Mouse (Mus musculus) C2C12 (cell line): ENCODE results near the gene Trim8.

ENCODE experiments used
- CEBPB ChIP-seq: IDR thresholded peaks from one replicate; pipeline ENCODE4 v1.6.1; 2011; ENCODE audit warnings: low read depth, mild to moderate bottlenecking, control low read depth, moderate library complexity
- CTCF ChIP-seq: IDR thresholded peaks from one replicate; pipeline ENCODE4 v1.5.1; 2011; ENCODE audit not compliant: control insufficient read depth, insufficient read depth, insufficient read length
- MYOG ChIP-seq: IDR thresholded peaks from one replicate; pipeline ENCODE4 v1.6.1; 2011; ENCODE audit not compliant: control insufficient read depth, insufficient read length; ENCODE audit errors: extremely low read depth

DNA sequence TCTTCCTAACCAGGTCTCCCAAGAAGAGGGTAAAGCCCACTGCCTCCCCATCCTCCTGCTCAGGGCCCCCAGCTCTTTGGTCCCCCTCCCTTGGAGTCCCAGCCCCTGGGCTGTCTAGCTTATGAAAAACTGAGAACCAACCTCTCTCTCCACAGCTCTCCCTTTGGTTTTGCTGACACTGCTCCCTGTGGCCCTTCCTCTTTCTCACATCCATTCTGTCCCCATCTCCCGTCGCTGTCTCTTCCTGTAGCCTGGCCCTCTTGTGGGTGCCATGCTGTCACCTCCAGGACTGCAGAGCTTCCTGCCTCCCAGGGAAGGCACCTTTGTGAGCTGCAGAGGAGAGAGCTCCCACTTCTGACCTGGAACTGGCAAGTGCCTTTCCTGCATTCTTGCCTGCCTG, 14.8 kb upstream of the Trim8 start:
- TF ChIP-seq CTCF (no peak), MYOG (no peak), CEBPB (no peak)
